Mouse (Mus musculus) midbrain, embryonic 11.5 days (tissue): Measurements from ENCODE around the gene Olfr57. TPM values are rescaled to one million over a fixed set of nuclear protein-coding genes. Genes with fewer than 3 reads are reported as not detected.
"Not testable (repeated sequence)": the region's sequence is repeated elsewhere in the genome, so short reads cannot be mapped to it uniquely, and the experiment has no call there.

Experiments used
- ATAC-seq: fragments of 200-750 bp; cut with Nextera tagmentation; 2 replicates; pipeline ENCODE4 v1.8.0; 2017; ENCODE audit warnings: moderate TSS enrichment, moderate library complexity; ENCODE audit not compliant: low FRiP score
- DNase-seq: peaks from one replicate; pipeline ENCODE4 v3.0.0; 2015; ENCODE audit warnings: low spot score; ENCODE audit errors: missing footprints
- H3K27ac ChIP-seq: fragments of 300-500 bp; sonication (generic); 2 replicates; pipeline ENCODE4 v1.5.1; 2014; ENCODE audit warnings: low read depth, low read length
- H3K27me3 ChIP-seq: fragments of 300-500 bp; sonication (generic); 2 replicates; pipeline ENCODE4 v1.6.1; 2014; ENCODE audit warnings: mild to moderate bottlenecking, low read length, moderate library complexity, mixed read lengths; ENCODE audit not compliant: control insufficient read depth, insufficient read depth
- H3K36me3 ChIP-seq: fragments of 300-500 bp; sonication (generic); 2 replicates; pipeline ENCODE4 v1.6.1; 2014; ENCODE audit warnings: mild to moderate bottlenecking, low read length, moderate library complexity, mixed read lengths; ENCODE audit not compliant: control insufficient read depth, insufficient read depth
- H3K4me1 ChIP-seq: fragments of 300-500 bp; sonication (generic); 2 replicates; pipeline ENCODE4 v1.6.1; 2014; ENCODE audit warnings: low read length; ENCODE audit not compliant: control insufficient read depth, insufficient read depth
- H3K4me2 ChIP-seq: fragments of 300-500 bp; sonication (generic); 2 replicates; pipeline ENCODE4 v1.6.1; 2014; ENCODE audit warnings: mild to moderate bottlenecking, moderate library complexity
- H3K4me3 ChIP-seq: fragments of 300-500 bp; sonication (generic); 2 replicates; pipeline ENCODE4 v1.5.1; 2014; ENCODE audit warnings: low read depth, low read length
- H3K9ac ChIP-seq: fragments of 300-500 bp; sonication (generic); 2 replicates; pipeline ENCODE4 v1.6.1; 2014; ENCODE audit warnings: low read length
- H3K9me3 ChIP-seq: fragments of 300-500 bp; sonication (generic); 2 replicates; pipeline ENCODE4 v1.6.1; 2016; ENCODE audit warnings: low read length; ENCODE audit not compliant: control insufficient read depth
- WGBS: fragments of 180-500 bp; shearing (Covaris S2); extraction: QIAGEN DNeasy Blood & Tissue Kit; methylation state at CpG from one replicate; pipeline ENCODE4 v1.1.7; 2014; 5-methylcytosine and 5-hydroxymethylcytosine counted together
- polyA plus RNA-seq: library from polyadenylated mRNA; unstranded; fragments of >200 nt; fragmentation: Nextera tagmentation; extraction: Ambion mirVana; gene quantifications from 2 replicates; pipeline ENCODE4 v1.2.1, GENCODE M21; 2014

The Olfr57 gene
- not detected in 2 replicates for polyA plus RNA-seq

DNA sequence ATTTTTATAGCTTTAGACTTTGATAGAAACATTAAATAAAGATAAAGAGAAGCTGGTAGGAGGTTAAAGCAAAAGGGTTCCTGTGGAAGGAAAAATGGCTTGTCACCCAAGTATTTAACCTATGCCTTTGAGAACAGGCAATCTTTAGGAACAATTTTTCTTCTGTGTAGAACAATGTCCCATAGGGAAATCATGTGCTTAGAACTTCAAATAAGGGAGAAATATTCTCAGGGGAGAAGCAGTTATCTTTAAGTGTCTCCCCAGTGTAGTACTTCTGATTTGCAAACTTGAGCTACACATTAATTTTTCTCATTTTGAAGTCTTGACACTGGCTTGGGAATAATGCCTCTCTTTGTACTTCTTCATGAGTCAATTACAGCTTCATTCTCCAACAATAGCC is at the start of gene Olfr57:
Olfr57 (plus strand) TSS at position 301 of the 400 bp plus-strand sequence.
- Histone ChIP-seq H3K9me3 (no peaks in the 10 kb centered on the region), H3K4me1 (no peaks in the 10 kb centered on the region), H3K9ac (no peak within 1 kb of the TSS), H3K4me2 (no peak within 1 kb of the TSS), H3K27me3 (no peaks in the 10 kb centered on the region), H3K27ac (no peak within 1 kb of the TSS), H3K4me3 (no peak within 1 kb of the TSS), H3K36me3 (no peaks in the 10 kb centered on the region)
- ATAC-seq (no peak), DNase-seq (no peak)

DNA sequence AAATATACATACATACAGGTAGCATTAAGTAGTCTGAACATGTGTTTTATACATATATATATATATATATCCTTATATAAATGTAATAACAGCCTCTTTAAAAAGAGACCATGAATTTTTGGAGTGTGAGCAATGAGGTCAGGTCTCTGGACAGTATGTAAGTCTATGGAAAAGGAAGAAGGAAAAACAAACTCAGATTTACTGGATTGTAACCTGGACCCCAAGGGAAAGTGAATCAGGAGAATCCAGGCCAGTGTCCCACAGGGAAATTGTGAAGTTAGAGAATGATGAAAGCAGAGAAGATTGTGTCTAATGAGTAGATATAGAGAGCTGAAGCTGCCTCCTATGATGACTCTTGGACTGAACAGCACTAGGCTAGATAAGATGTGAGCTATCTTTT is 47.8 kb upstream of the Olfr57 start, which contains the start of gene Olfr1352:
Olfr1352 (plus strand) TSS at position 301 of the 400 bp plus-strand sequence.
- H3K4me2 ChIP-seq: no peak within 1 kb of the TSS
- no peak within 1 kb of the TSS for H3K27ac ChIP-seq
- H3K9me3 ChIP-seq: no peaks in the 10 kb centered on the region
- no peaks in the 10 kb centered on the region for H3K27me3 ChIP-seq
- H3K9ac ChIP-seq: no peak within 1 kb of the TSS
- no peaks in the 10 kb centered on the region for H3K4me1 ChIP-seq
- DNase-seq: no peak
- no peak within 1 kb of the TSS for H3K4me3 ChIP-seq
- no peak for ATAC-seq
- H3K36me3 ChIP-seq: no peaks in the 10 kb centered on the region

DNA sequence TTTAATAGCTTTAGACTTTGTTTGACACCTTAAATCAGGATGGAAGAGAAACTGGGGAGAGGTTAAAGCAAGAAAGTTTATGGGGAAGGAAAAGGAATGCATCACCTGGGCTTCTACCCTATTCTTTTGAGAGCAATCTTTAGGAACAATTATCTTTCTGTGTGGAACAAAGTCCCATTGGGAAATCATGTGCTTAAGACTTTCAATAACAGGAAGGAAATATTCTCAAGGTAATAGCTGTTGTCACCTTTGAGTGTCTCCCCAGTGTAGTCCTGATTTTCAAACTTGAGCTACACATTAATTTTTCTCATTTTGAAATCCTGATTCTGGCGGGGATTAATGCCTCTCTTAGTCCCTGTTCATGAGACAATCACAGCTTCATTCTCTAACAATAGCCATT is 16.4 kb upstream of the Olfr57 start, which contains the start of gene Olfr1351:
Olfr1351 (plus strand) TSS at position 301 of the 400 bp plus-strand sequence.
- no peak within 1 kb of the TSS for H3K4me3 ChIP-seq
- no peak within 1 kb of the TSS for H3K9ac ChIP-seq
- ATAC-seq (no peak), DNase-seq (no peak)
- H3K27me3 ChIP-seq: no peaks in the 10 kb centered on the region
- H3K4me2 ChIP-seq: no peak within 1 kb of the TSS
- 72% methylated on average over 1 of the region's 1 CpGs for WGBS
- no peaks in the 10 kb centered on the region for H3K4me1 ChIP-seq
- no peaks in the 10 kb centered on the region for H3K36me3 ChIP-seq
- H3K27ac ChIP-seq: no peak within 1 kb of the TSS
- no peaks in the 10 kb centered on the region for H3K9me3 ChIP-seq

DNA sequence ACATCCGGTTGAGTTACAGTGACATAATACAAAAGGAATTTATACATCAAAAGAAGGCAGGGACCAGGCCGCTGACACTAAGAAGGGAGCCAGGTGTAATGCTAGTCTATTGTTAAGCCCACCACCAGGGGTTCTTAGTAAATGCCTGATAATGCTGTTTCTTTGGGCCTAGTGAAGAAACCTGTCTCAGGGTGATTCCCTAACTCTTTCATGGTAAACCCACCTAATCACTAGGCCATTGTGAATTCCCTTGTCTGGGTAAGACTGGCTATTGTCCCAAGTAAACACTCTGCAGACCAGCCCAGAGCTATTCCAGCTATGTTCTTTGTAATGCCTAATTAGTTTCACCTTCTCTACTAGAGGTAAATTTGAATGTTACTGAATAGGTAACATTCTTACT is 13.9 kb downstream of the Olfr57 start:
- 83% methylated on average over 2 of the region's 2 CpGs for WGBS
- DNase-seq, H3K4me3 ChIP-seq, H3K36me3 ChIP-seq, ATAC-seq, H3K4me2 ChIP-seq, H3K27ac ChIP-seq, H3K27me3 ChIP-seq, H3K4me1 ChIP-seq, H3K9ac ChIP-seq, H3K9me3 ChIP-seq: not testable (repeated sequence)

DNA sequence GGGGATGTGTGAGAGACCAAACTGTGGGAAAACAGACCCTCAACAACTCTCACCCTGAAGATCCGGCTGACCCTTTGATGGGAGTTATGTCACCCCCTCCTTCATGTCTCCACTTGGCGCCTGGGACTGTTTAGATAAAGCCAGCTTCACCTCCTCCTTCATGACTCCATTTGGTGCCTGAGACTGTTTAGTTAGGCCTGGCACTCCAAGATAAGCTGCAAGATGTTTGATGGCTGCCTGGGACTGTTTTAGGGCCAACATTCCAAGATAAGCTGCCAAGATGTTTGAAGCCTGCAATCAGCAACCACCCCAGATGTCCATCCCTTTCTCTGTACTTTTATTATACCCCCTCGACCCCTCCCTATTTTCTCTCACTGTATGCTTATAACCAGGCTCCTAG is 28.8 kb downstream of the Olfr57 start:
- not testable (repeated sequence) for H3K27ac ChIP-seq, H3K4me2 ChIP-seq, H3K36me3 ChIP-seq, H3K27me3 ChIP-seq, H3K4me3 ChIP-seq, H3K4me1 ChIP-seq, ATAC-seq, H3K9ac ChIP-seq, DNase-seq, H3K9me3 ChIP-seq
- WGBS: 80% methylated on average over 3 of the region's 3 CpGs

Other genes starting within 250 kb of the Olfr57 start
- 1.1 TPM in 2 replicates for gene Slc1a6, start 248.2 kb upstream of the Olfr57 start, polyA plus RNA-seq
- not detected in 2 replicates for gene Olfr1356, start 176.6 kb upstream of the Olfr57 start, polyA plus RNA-seq
- gene Olfr1355, start 153.2 kb upstream of the Olfr57 start, polyA plus RNA-seq: not detected in 2 replicates
- not detected in 2 replicates for gene Olfr1354, start 115.6 kb upstream of the Olfr57 start, polyA plus RNA-seq
- not detected in 2 replicates for gene Olfr8, start 78.1 kb upstream of the Olfr57 start, polyA plus RNA-seq
- gene Olfr1353, start 65.4 kb upstream of the Olfr57 start, polyA plus RNA-seq: not detected in 2 replicates
- gene Olfr1352, start 47.7 kb upstream of the Olfr57 start, polyA plus RNA-seq: not detected in 2 replicates
- gene Olfr1351, start 16.3 kb upstream of the Olfr57 start, polyA plus RNA-seq: not detected in 2 replicates
- 45.8 and 51.6 TPM in 2 replicates for gene 2610008E11Rik, start 68.9 kb downstream of the Olfr57 start, polyA plus RNA-seq
- gene Vmn2r80, start 120.0 kb downstream of the Olfr57 start, polyA plus RNA-seq: not detected in 2 replicates
- gene Vmn2r81, start 219.0 kb downstream of the Olfr57 start, polyA plus RNA-seq: not detected in 2 replicates